Mouse (Mus musculus) right cerebral cortex, postnatal 14 days (tissue): Measurements from ENCODE around the gene F830045P16Rik.
A peak's percentile ranks its signal among the peaks of the same experiment; 100 is the strongest.
"Not testable (repeated sequence)": the region's sequence is repeated elsewhere in the genome, so short reads cannot be mapped to it uniquely, and the experiment has no call there.

Experiments
- DNase-seq: peaks from one replicate; pipeline ENCODE4 v3.0.0; 2022

F830045P16Rik gene

GRCm38 (mm10) chr2:129544448-129544847 lies 8.0 kb upstream of the F830045P16Rik start:
- DNase-seq, result no peak

GRCm38 (mm10) chr2:129540036-129540435 lies 3.6 kb upstream of the F830045P16Rik start:
- DNase-seq, result no peak

- no peak for DNase-seq
Measured at GRCm38 (mm10) chr2:129539175-129539574, 2.8 kb upstream of the F830045P16Rik start.

- DNase-seq, result no peak
Measured at GRCm38 (mm10) chr2:129537926-129538325, 1.5 kb upstream of the F830045P16Rik start.

- no peak for DNase-seq
Measured at GRCm38 (mm10) chr2:129537360-129537759, 958 bp upstream of the F830045P16Rik start.

GRCm38 (mm10) chr2:129536926-129537325 lies 524 bp upstream of the F830045P16Rik start:
- no peak for DNase-seq

GRCm38 (mm10) chr2:129534886-129535591 lies 1.4 kb downstream of the F830045P16Rik start:
- DNase-seq, result no peak

GRCm38 (mm10) chr2:129531890-129532289 lies 4.5 kb downstream of the F830045P16Rik start:
- DNase-seq, result no peak

GRCm38 (mm10) chr2:129531102-129531501 lies 5.3 kb downstream of the F830045P16Rik start:
- no peak for DNase-seq

GRCm38 (mm10) chr2:129529297-129530209 lies 6.8 kb downstream of the F830045P16Rik start:
- no peak for DNase-seq

GRCm38 (mm10) chr2:129527916-129528315 lies 8.5 kb downstream of the F830045P16Rik start:
- DNase-seq, result no peak

GRCm38 (mm10) chr2:129526322-129526721 lies 10.1 kb downstream of the F830045P16Rik start:
- no peak for DNase-seq

- no peak for DNase-seq
Measured at GRCm38 (mm10) chr2:129525644-129526043, 10.8 kb downstream of the F830045P16Rik start.

GRCm38 (mm10) chr2:129518526-129518925 lies 17.9 kb downstream of the F830045P16Rik start:
- no peak for DNase-seq

GRCm38 (mm10) chr2:129514923-129515920 lies 21.2 kb downstream of the F830045P16Rik start:
- DNase-seq, result no peak

- no peak for DNase-seq
Measured at GRCm38 (mm10) chr2:129514401-129514667, 22.1 kb downstream of the F830045P16Rik start.

- DNase-seq, result no peak
Measured at GRCm38 (mm10) chr2:129513546-129514400, 22.6 kb downstream of the F830045P16Rik start.

- not testable (repeated sequence) for DNase-seq
Measured at GRCm38 (mm10) chr2:129512147-129512546, 24.3 kb downstream of the F830045P16Rik start.

GRCm38 (mm10) chr2:129502641-129503040 lies 33.8 kb downstream of the F830045P16Rik start:
- DNase-seq, result peak; percentile 77

GRCm38 (mm10) chr2:129489496-129490285 lies 46.7 kb downstream of the F830045P16Rik start:
- no peak for DNase-seq

- no peak for DNase-seq
Measured at GRCm38 (mm10) chr2:129483150-129483549, 53.3 kb downstream of the F830045P16Rik start.
